Mouse (Mus musculus) thymus, adult 2 months (tissue): Measurements from ENCODE around the gene Zbtb7a. TPM values are rescaled to one million over a fixed set of nuclear protein-coding genes. Genes with fewer than 3 reads are reported as not detected.
"Not testable (repeated sequence)": the region's sequence is repeated elsewhere in the genome, so short reads cannot be mapped to it uniquely, and the experiment has no call there.

Experiments
- DNase-seq: peaks from one replicate; pipeline ENCODE4 v3.0.0; 2021
- H3K27ac ChIP-seq: fragments of 200-500 bp; 2 replicates; pipeline ENCODE4 v1.5.1; 2012; ENCODE audit warnings: low read length, control low read depth; ENCODE audit not compliant: control insufficient read depth, insufficient read depth
- H3K27me3 ChIP-seq: fragments of 200-500 bp; 2 replicates; pipeline ENCODE4 v1.6.1; 2012; ENCODE audit warnings: mild to moderate bottlenecking, low read length, moderate library complexity, mixed read lengths; ENCODE audit not compliant: control insufficient read depth, insufficient read depth
- H3K36me3 ChIP-seq: fragments of 200-500 bp; 2 replicates; pipeline ENCODE4 v1.6.1; 2012; ENCODE audit warnings: mild to moderate bottlenecking, low read length, moderate library complexity; ENCODE audit not compliant: control insufficient read depth, insufficient read depth
- H3K4me1 ChIP-seq: fragments of 200-500 bp; replicated peaks from 2 replicates; pipeline ENCODE4 v1.6.1; 2012; ENCODE audit warnings: low read length; ENCODE audit not compliant: control insufficient read depth, insufficient read depth
- H3K4me3 ChIP-seq: fragments of 200-500 bp; 2 replicates; pipeline ENCODE4 v1.5.1; 2012; ENCODE audit warnings: mild to moderate bottlenecking, low read length, control low read depth, moderate library complexity; ENCODE audit not compliant: control insufficient read depth, insufficient read depth
- CTCF ChIP-seq: fragments of 200-500 bp; IDR thresholded peaks from 2 replicates; pipeline ENCODE4 v1.5.1; 2012; ENCODE audit warnings: mild to moderate bottlenecking, control low read depth, low read length, moderate library complexity, borderline replicate concordance; ENCODE audit not compliant: control insufficient read depth, poor library complexity, insufficient read depth; ENCODE audit errors: extremely low read depth
- POLR2A ChIP-seq: fragments of 200-500 bp; IDR thresholded peaks from 2 replicates; pipeline ENCODE4 v1.6.1; 2012; ENCODE audit warnings: mild to moderate bottlenecking, low read length, control low read depth, moderate library complexity; ENCODE audit not compliant: control insufficient read depth, poor library complexity, insufficient read depth; ENCODE audit errors: extremely low read depth
- WGBS: fragments of 180-500 bp; shearing (Covaris S2); methylation state at CpG from one replicate; pipeline ENCODE4 v1.1.7; 2018; 5-methylcytosine and 5-hydroxymethylcytosine counted together
- polyA plus RNA-seq: library from polyadenylated mRNA; depleted of rRNA; stranded (reverse); fragments of >200 nt; gene quantifications from 2 replicates; pipeline ENCODE4 v1.2.3, GENCODE M21; 2012

Zbtb7a gene
- polyA plus RNA-seq, 1 experiment, result 66.0 TPM

- no peak overlapping the region for H3K27ac ChIP-seq
- TF ChIP-seq POLR2A, result no peak
- TF ChIP-seq CTCF, result no peak
- no peak for DNase-seq
- H3K36me3 ChIP-seq, result peaks cover 51% of the 10 kb centered on the region
- WGBS, result 97% methylated on average over 13 of the region's 13 CpGs
- H3K4me3 ChIP-seq, result no peak overlapping the region
- H3K27me3 ChIP-seq, result no peaks in the 10 kb centered on the region
- H3K4me1 ChIP-seq, result peaks cover 19% of the 10 kb centered on the region
These were observed 45.9 kb downstream of the Zbtb7a start for GRCm38 (mm10) chr10:81180946-81181345.

DNA sequence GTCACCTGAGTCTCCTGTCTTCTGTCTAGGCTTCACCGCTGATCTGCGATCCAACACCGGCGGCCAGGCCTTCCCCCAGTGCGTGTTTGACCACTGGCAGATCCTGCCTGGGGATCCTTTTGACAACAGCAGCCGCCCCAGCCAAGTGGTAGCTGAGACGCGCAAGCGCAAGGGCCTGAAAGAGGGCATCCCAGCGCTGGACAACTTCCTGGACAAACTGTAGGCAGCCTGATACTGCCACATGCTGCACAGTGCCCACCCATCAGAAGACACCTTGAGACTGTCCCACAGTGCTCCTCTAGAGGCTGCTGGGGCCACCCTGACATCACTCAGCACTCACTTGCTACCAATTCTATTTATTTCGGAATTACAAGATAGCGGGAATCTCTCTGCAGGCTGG, 46.8 kb downstream of the Zbtb7a start:
- not testable (repeated sequence) for H3K27ac ChIP-seq, H3K27me3 ChIP-seq, DNase-seq, H3K4me3 ChIP-seq
- peaks cover 51% of the 10 kb centered on the region for H3K36me3 ChIP-seq
- H3K4me1 ChIP-seq, result peaks cover 19% of the 10 kb centered on the region
- 95% methylated on average over 12 of the region's 12 CpGs for WGBS

DNA sequence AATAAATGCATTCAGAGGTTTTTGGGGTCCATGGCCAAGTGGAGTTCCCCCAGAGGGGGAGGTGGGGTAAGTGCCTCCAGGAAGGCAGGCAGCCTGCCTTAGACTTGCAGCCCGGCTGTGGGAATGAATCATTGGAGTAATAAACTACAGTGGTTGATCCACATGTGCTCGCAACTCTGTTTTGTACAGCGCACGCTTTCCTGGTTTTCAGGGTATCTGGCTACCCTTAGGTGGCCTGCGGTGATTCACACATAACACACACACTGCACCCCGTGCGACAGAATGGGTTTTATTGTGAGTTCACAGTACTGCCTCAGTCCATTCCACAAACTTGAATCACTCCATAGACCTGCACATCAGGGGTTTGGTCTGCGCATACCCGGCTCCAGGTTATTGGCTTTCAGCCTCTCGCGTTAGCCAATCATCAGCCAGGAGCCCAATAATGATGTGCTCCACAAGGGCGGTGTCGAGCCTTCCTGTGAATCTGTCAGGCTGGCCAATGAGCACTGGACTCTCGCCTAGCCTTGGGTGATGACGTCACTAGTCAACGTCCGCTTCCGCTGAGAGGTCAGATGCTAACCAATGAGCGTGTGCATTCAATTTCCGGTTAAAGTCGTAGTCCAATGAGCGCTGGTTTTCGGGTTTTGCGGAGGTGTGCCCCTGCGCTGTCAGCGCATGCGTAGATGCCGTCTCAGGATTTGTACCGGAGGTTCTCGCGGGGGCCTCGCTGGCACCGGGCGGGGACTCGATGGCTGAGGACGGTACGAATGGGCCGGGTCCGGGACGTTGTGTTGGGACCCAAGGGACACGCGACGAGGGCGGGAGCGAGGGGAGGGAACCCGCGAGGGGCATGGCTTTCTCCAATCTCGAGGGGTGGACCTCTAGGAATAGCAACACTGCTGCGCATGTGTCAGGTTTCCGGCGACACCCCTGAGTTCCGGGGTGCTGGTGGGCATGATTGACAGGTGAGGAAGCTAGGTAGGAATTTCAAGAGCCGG, 47.6 kb downstream of the Zbtb7a start, which contains the start of gene Dapk3:
Gene Dapk3, plus strand, starts transcription at position 670 of the 998 bp plus-strand sequence.
- WGBS, result 12% methylated on average over 53 of the region's 53 CpGs

DNA sequence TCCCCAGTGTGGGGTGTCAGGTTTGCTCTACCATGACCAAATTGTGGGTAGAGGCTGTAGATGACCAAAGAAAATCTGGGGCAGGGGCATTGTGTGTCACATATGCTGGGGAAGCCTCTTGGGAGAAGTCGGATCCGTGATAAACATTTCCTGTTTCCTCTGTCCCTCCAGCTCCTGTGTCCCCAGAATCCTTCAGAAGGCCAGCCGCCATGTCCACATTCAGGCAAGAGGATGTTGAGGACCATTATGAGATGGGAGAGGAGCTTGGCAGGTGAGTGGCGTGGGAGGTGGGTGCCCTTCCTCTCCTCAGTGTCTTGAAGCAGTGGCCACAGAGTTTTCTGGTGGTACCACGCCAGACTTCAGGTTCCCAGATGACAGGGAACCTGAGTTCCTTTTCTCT, 48.8 kb downstream of the Zbtb7a start, which contains the start of gene 4930442H23Rik:
Gene 4930442H23Rik, minus strand, starts transcription at position 45 of the 400 bp plus-strand sequence.
- Histone ChIP-seq H3K27ac (peak within 1 kb of the TSS; percentile 59), H3K27me3 (no peaks in the 10 kb centered on the region), H3K4me3 (peak within 1 kb of the TSS; percentile 84), H3K4me1 (peaks cover 10% of the 10 kb centered on the region), H3K36me3 (peaks cover 38% of the 10 kb centered on the region)
- WGBS, result 88% methylated on average over 5 of the region's 5 CpGs
- TF ChIP-seq POLR2A, result no peak
- TF ChIP-seq CTCF, result no peak
- DNase-seq, result no peak

More for the DNA sequence above, 47.6 kb downstream of the Zbtb7a start, which contains the start of gene Dapk3:
- peaks cover 49% of the 10 kb centered on the region for H3K36me3 ChIP-seq
- DNase-seq, result peak; percentile 92
- H3K4me1 ChIP-seq, result peaks cover 15% of the 10 kb centered on the region
- TF ChIP-seq CTCF (no peak), POLR2A (peak; percentile 84)
- peak within 1 kb of the TSS; percentile 59 for H3K27ac ChIP-seq
- no peaks in the 10 kb centered on the region for H3K27me3 ChIP-seq
- H3K4me3 ChIP-seq, result peak within 1 kb of the TSS; percentile 84

- peaks cover 10% of the 10 kb centered on the region for H3K4me1 ChIP-seq
- WGBS, result 86% methylated on average over 4 of the region's 4 CpGs
- no peaks in the 10 kb centered on the region for H3K27me3 ChIP-seq
- TF ChIP-seq POLR2A (no peak), CTCF (no peak)
- no peak overlapping the region for H3K27ac ChIP-seq
- peaks cover 28% of the 10 kb centered on the region for H3K36me3 ChIP-seq
- DNase-seq, result no peak
- H3K4me3 ChIP-seq, result no peak overlapping the region
These were observed 49.7 kb downstream of the Zbtb7a start for GRCm38 (mm10) chr10:81184765-81185164.

GRCm38 (mm10) chr10:81187161-81187560, 52.1 kb downstream of the Zbtb7a start:
- TF ChIP-seq CTCF, result no peak
- no peak for TF ChIP-seq POLR2A
- H3K4me1 ChIP-seq, result peaks cover 20% of the 10 kb centered on the region
- H3K27me3 ChIP-seq, result no peaks in the 10 kb centered on the region
- WGBS, result 95% methylated on average over 9 of the region's 9 CpGs
- no peak overlapping the region for H3K27ac ChIP-seq
- H3K4me3 ChIP-seq, result no peak overlapping the region
- no peak for DNase-seq
- peaks cover 4% of the 10 kb centered on the region; the same call in 1 of the 2 replicates for H3K36me3 ChIP-seq
